Mouse (Mus musculus) spleen, postnatal 14 days (tissue): ENCODE results near the gene Echdc2.

Experiments used
- DNase-seq, 2 experiments: peaks; one replicate each; pipeline ENCODE4 v3.0.0; 2021 to 2022; ENCODE audit warnings: low spot score in 2 of 2

The Echdc2 gene

GRCm38 (mm10) chr4:108199236-108199635, 34.0 kb downstream of the Echdc2 start:
- no peak for DNase-seq

- DNase-seq: no peak
Observed at GRCm38 (mm10) chr4:108204629-108205028, 39.4 kb downstream of the Echdc2 start.

- no peak for DNase-seq
Observed at GRCm38 (mm10) chr4:108213023-108213422, 47.8 kb downstream of the Echdc2 start.

GRCm38 (mm10) chr4:108217332-108218179, 52.3 kb downstream of the Echdc2 start, which contains the start of gene Zyg11a:
Gene Zyg11a (minus strand): TSS chr4:108218048.
- DNase-seq: no peak

- no peak for DNase-seq
Observed at GRCm38 (mm10) chr4:108219019-108219418, 53.8 kb downstream of the Echdc2 start.

GRCm38 (mm10) chr4:108222507-108222906, 57.3 kb downstream of the Echdc2 start:
- no peak for DNase-seq

GRCm38 (mm10) chr4:108225341-108225872, 60.2 kb downstream of the Echdc2 start:
- no peak for DNase-seq
